26 mouse cellular contexts compared by ENCODE assay signal in the genomic region with DNA sequence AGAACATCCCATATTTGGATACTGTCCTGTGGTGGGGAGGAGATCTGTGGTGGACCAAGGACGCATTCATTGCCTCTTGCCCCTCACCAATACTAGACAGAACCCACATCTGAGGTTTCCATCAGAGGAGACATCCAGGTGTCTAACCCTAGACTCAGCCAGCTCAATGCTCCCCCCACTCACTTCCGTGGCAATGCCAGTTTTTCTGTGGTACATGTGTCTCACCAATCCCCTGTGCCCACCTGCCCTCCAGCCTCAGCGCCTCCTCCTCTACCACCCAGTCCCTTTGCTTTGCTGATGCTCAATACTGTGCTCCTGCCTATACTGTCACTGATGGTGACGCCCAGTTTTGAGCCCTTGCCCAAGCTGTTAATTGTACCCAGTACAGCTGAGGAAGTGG. TPM values are rescaled to one million over a fixed set of nuclear protein-coding genes. Genes with fewer than 3 reads are reported as not detected.
DNase-seq lines count a peak whose midpoint lies in the region.
"Had no signal": no experiment of that assay in that cellular context is flagged by ENCODE, and none has a peak within 500 bp of the region (broad histone marks: within the 10 kb centered on the region; RNA-seq: fewer than 3 reads in every experiment).

No protein-coding gene starts in this region.

- peak; percentile 31 to 36 for DNase-seq in thymus, adult 18-20 months
- DNase-seq in thymus, postnatal 0 days (ENCODE audit: low spot score), result peak; percentile 42
- peak; percentile 45 for DNase-seq in thymus, postnatal 25 days
- DNase-seq in ovary, postnatal 36 days (ENCODE audit: low spot score), result no peak
- DNase-seq in urinary bladder, postnatal 25 days (ENCODE audit: low spot score), result no peak
- no peak for DNase-seq in right cerebral cortex, adult 18-20 months
- DNase-seq: adrenal gland, postnatal 10 days; adrenal gland, postnatal 36 days; B cell, adult 2 months; cerebellum, adult 18-20 months; cerebellum, adult 9-10 months; cerebellum, postnatal 14 days; gastrocnemius, adult 2 months; gastrocnemius, postnatal 14 days; heart, adult 2 months; heart, postnatal 14 days; heart, postnatal 4 days had no signal

RNA-seq across cellular contexts. Expression of gene Rnf4, which starts 14.9 kb away (rescaled TPM):
- 138 TPM in 2 replicates for polyA plus RNA-seq in thymus, postnatal 0 days (2015; fragmentation: Nextera tagmentation; extraction: Ambion mirVana)

RNA-seq across cellular contexts. Expression of gene Cfap99, which starts 32.8 kb away (rescaled TPM):
- not detected in 2 replicates for polyA plus RNA-seq in thymus, postnatal 0 days (2015; fragmentation: Nextera tagmentation; extraction: Ambion mirVana)
- polyA plus RNA-seq: embryonic facial prominence, embryonic 11.5 days; forebrain, embryonic 10.5 days; forebrain, embryonic 13.5 days; forebrain, embryonic 16.5 days; G1E; heart, adult 2 months; heart, embryonic 10.5 days; heart, embryonic 13.5 days; hindbrain, embryonic 15.5 days; Patski had no signal

RNA-seq across cellular contexts. Expression of gene Zfyve28, which starts 33.0 kb away (rescaled TPM):
- polyA plus RNA-seq in thymus, postnatal 0 days (2015; fragmentation: Nextera tagmentation; extraction: Ambion mirVana), result 10.0 and 12.7 TPM in 2 replicates
- polyA plus RNA-seq: G1E had no signal

RNA-seq across cellular contexts. Expression of gene Fam193a, which starts 48.5 kb away (rescaled TPM):
- polyA plus RNA-seq in thymus, postnatal 0 days (2015; fragmentation: Nextera tagmentation; extraction: Ambion mirVana), result 7.0 and 10.3 TPM in 2 replicates

Comparison
In these comparisons a context has a peak if more than half of its experiments do, and no peak if none do; other contexts are left out.
1. DNase-seq: peak in thymus, adult 18-20 months (2 of 2), thymus, postnatal 0 days (single experiment) and thymus, postnatal 25 days (single experiment); none in ovary, postnatal 36 days (single experiment), urinary bladder, postnatal 25 days (single experiment) and right cerebral cortex, adult 18-20 months (single experiment).